Mouse (Mus musculus): ENCODE measurements at regions not wholly inside any gene's neighbourhood (a gene's known extent, or its start where the extent isn't known, plus 50 kb on each side); places are given as distances from the start of the nearest gene placed in this dataset.
A peak's percentile ranks its signal among the peaks of the same experiment; 100 is the strongest.

DNA sequence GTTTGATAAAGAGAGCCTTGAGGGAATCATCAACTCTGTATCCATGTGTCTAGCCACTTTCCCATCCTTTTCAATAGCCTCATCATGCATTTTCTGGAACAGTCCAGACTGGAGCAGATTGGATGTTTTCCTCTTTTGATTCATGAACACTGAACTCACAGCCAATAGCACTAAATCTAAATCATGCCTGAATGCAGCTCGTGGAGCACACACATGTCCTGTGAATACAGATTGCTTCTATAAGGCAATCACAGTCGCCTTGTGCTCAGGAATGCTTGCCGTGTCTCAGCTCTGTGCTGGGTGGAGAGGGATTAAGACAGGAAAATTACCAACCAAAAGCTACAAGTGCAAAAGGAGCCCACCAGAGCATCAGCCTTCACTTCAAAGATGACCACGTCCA is 100.9 kb upstream of the Spin1 start:
- Histone ChIP-seq H3K9ac (ENCODE audit: low read length) (no peak overlapping the region), H3K4me1 (ENCODE audit: control insufficient read depth, insufficient read depth, low read length) (no peaks in the 10 kb centered on the region), H3K4me3 (ENCODE audit: low read depth, low read length) (no peak overlapping the region), H3K27me3 (ENCODE audit: control insufficient read depth, insufficient read depth, low read length) (no peaks in the 10 kb centered on the region), H3K27ac (ENCODE audit: low read depth, low read length) (no peak overlapping the region), H3K9me3 (ENCODE audit: control insufficient read depth, low read length) (no peaks in the 10 kb centered on the region), H3K36me3 (ENCODE audit: control insufficient read depth, insufficient read depth, low read length) (no peaks in the 10 kb centered on the region), H3K4me2 (ENCODE audit: low read depth) (no peak overlapping the region)
- DNase-seq (ENCODE audit: low spot score) (no peak), ATAC-seq (ENCODE audit: insufficient read depth, low FRiP score, low TSS enrichment) (no peak)
- 78% methylated on average over 4 of the region's 4 CpGs for WGBS

DNA sequence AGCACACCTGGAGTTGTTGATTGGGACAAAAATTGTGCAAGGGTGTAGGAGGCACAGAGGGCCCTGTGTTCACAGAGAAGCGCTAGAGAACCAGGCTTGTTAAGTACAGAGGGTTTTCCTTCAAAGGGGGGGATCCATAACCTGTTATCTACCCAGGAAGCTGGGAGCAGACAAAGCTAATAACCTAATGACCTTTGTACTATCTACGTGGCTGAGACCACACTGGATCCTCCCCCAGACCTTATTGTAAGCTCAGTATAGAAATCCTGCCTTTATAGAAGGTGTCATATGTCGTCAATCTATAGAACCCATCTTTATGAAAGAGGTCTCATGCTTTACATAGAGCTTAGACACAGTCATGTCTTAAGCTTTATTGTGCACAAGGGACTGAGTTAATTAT is 95.9 kb upstream of the Spin1 start:
- H3K9me3 ChIP-seq (ENCODE audit: control insufficient read depth, low read length), result no peaks in the 10 kb centered on the region
- H3K27me3 ChIP-seq (ENCODE audit: control insufficient read depth, insufficient read depth, low read length), result no peaks in the 10 kb centered on the region
- no peak overlapping the region for H3K4me3 ChIP-seq (ENCODE audit: low read depth, low read length)
- ATAC-seq (ENCODE audit: insufficient read depth, low FRiP score, low TSS enrichment), result no peak
- DNase-seq (ENCODE audit: low spot score), result no peak
- H3K36me3 ChIP-seq (ENCODE audit: control insufficient read depth, insufficient read depth, low read length), result no peaks in the 10 kb centered on the region
- 75% methylated on average over 3 of the region's 3 CpGs for WGBS
- no peak overlapping the region for H3K9ac ChIP-seq (ENCODE audit: low read length)
- no peak overlapping the region for H3K4me2 ChIP-seq (ENCODE audit: low read depth)
- H3K27ac ChIP-seq (ENCODE audit: low read depth, low read length), result no peak overlapping the region
- H3K4me1 ChIP-seq (ENCODE audit: control insufficient read depth, insufficient read depth, low read length), result no peaks in the 10 kb centered on the region

DNA sequence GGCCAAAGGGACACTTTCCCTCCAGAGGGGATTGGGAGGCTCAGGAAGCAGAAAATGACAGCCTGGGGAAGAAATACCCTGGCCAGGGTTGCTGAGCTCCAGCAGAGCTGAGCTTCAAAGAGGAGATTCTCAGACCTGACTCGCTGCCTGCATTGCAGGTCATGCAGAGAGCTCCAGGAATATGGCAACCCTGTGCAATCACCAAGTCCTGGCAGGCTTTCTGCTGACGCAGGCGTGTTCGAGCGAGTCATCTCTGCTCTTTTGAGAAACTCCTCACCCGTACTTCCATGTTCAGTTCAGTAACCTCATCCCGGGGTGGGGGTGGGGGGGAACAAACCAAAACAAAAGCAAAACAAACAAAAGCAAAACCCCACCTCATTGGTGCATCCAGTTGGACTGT is 89.9 kb upstream of the Spin1 start:
- WGBS, result 87% methylated on average over 7 of the region's 7 CpGs
- no peaks in the 10 kb centered on the region for H3K36me3 ChIP-seq (ENCODE audit: control insufficient read depth, insufficient read depth, low read length)
- no peaks in the 10 kb centered on the region for H3K27me3 ChIP-seq (ENCODE audit: control insufficient read depth, insufficient read depth, low read length)
- no peak overlapping the region for H3K4me3 ChIP-seq (ENCODE audit: low read depth, low read length)
- no peaks in the 10 kb centered on the region for H3K9me3 ChIP-seq (ENCODE audit: control insufficient read depth, low read length)
- H3K4me2 ChIP-seq (ENCODE audit: low read depth), result no peak overlapping the region
- H3K27ac ChIP-seq (ENCODE audit: low read depth, low read length), result no peak overlapping the region
- H3K9ac ChIP-seq (ENCODE audit: low read length), result no peak overlapping the region
- ATAC-seq (ENCODE audit: insufficient read depth, low FRiP score, low TSS enrichment), result no peak
- no peaks in the 10 kb centered on the region for H3K4me1 ChIP-seq (ENCODE audit: control insufficient read depth, insufficient read depth, low read length)
- DNase-seq (ENCODE audit: low spot score), result no peak

DNA sequence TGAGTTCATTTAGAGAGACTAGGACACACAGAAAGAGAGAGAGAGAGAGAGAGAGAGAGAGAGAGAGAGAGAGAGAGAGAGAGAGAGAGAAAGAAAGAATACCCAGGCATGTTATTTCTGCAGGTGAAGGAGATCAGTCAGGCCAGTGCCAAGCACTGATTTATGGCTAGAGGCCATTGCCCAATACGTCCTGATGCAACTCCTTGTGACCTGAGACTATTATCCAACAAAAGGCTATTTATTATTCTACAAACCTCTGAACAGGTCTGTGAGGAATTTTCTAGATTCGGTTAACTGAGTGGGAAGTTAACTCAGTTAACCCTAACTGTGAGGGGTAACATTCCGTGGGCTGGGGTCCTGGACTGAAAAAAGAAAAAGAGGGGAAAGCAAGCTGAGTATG is 84.5 kb upstream of the Spin1 start:
- 77% methylated on average over 3 of the region's 3 CpGs for WGBS
- Histone ChIP-seq H3K9ac (ENCODE audit: low read length) (no peak overlapping the region), H3K4me2 (ENCODE audit: low read depth) (no peak overlapping the region), H3K9me3 (ENCODE audit: control insufficient read depth, low read length) (no peaks in the 10 kb centered on the region), H3K36me3 (ENCODE audit: control insufficient read depth, insufficient read depth, low read length) (no peaks in the 10 kb centered on the region), H3K27me3 (ENCODE audit: control insufficient read depth, insufficient read depth, low read length) (no peaks in the 10 kb centered on the region), H3K27ac (ENCODE audit: low read depth, low read length) (no peak overlapping the region), H3K4me3 (ENCODE audit: low read depth, low read length) (no peak overlapping the region), H3K4me1 (ENCODE audit: control insufficient read depth, insufficient read depth, low read length) (no peaks in the 10 kb centered on the region)
- DNase-seq (ENCODE audit: low spot score) (no peak), ATAC-seq (ENCODE audit: insufficient read depth, low FRiP score, low TSS enrichment) (no peak)

DNA sequence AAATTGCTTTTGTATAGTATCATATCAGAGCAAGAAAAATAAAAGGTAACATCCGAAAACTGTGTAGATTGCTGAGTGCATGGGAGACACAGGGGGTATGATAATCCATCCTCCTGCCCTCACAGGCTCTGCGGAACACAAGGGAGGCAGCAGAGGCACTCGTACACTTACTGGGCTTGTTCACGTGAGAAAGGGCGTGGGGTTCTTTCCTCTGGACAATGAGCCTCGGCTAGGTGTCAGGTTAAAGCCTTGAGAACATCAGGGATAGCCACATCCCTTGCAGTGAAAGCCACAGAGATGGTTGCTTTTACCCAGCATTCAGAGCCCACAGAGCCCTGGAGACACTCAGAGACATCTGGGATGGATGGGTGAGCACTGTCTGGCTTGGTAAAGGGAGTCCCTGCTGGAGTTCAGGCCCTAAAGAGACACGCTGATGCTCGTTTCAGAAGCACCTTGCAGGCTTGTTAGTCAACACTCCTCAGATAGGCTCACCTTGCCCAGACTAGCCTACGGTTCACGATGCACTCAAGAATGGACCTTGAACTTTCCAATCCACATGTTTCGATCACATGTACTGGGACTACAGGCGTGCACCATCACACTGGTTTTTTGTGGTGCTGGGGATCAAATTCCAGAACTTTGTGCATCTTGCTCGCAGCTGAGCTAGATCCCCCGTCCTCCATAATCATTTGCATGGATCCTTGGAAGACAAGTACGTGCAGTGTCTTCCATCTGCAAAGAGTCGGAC is 83.5 kb upstream of the Spin1 start:
- no peak overlapping the region for H3K9ac ChIP-seq (ENCODE audit: low read length)
- H3K4me2 ChIP-seq (ENCODE audit: low read depth), result no peak overlapping the region
- no peaks in the 10 kb centered on the region for H3K4me1 ChIP-seq (ENCODE audit: control insufficient read depth, insufficient read depth, low read length)
- H3K36me3 ChIP-seq (ENCODE audit: control insufficient read depth, insufficient read depth, low read length), result no peaks in the 10 kb centered on the region
- DNase-seq (ENCODE audit: low spot score) (no peak), ATAC-seq (ENCODE audit: insufficient read depth, low FRiP score, low TSS enrichment) (no peak)
- 73% methylated on average over 16 of the region's 16 CpGs for WGBS
- no peak overlapping the region for H3K27ac ChIP-seq (ENCODE audit: low read depth, low read length)
- no peak overlapping the region for H3K4me3 ChIP-seq (ENCODE audit: low read depth, low read length)
- no peaks in the 10 kb centered on the region for H3K27me3 ChIP-seq (ENCODE audit: control insufficient read depth, insufficient read depth, low read length)
- no peaks in the 10 kb centered on the region for H3K9me3 ChIP-seq (ENCODE audit: control insufficient read depth, low read length)

DNA sequence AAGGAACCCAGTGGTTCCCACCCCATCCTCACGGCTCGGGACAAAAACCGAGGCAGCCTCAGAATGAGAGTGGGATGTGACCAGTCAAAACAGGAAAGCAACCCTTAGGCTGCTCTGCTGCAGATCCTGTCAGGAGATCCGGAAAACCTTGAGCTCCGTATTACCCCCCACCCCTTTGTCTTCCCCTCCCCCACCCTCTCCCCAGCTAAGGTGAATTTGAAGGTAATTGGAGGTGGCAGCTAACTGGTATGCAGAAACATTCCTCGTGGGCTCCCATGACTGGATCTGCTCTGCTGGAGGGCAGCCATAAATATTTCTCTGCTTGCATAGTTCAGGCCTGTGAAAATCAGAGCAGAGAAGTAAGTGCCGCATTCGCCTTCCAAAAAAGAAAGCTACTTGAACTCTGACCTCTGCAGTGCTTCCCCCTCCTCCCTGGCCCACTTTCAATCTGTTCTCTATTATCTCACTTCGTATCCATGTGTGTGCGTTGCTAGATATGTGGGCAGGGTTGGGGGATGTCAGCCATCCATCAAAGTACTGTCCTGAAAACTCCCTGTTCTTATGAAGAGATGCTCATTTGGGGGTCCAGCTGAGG is 82.9 kb upstream of the Spin1 start:
- no peak overlapping the region; the same call in 1 of the 2 replicates for H3K9ac ChIP-seq (ENCODE audit: low read length)
- 0 out of 2 replicates have a peak overlapping the region, but pooled peaks have one; percentile 9 for H3K27ac ChIP-seq (ENCODE audit: low read depth, low read length)
- WGBS, result 31% methylated on average over 10 of the region's 10 CpGs
- no peaks in the 10 kb centered on the region for H3K9me3 ChIP-seq (ENCODE audit: control insufficient read depth, low read length)
- ATAC-seq (ENCODE audit: insufficient read depth, low FRiP score, low TSS enrichment), result no peak
- no peak overlapping the region for H3K4me2 ChIP-seq (ENCODE audit: low read depth)
- H3K4me1 ChIP-seq (ENCODE audit: control insufficient read depth, insufficient read depth, low read length), result no peaks in the 10 kb centered on the region
- DNase-seq (ENCODE audit: low spot score), result peak; percentile 39
- H3K4me3 ChIP-seq (ENCODE audit: low read depth, low read length), result no peak overlapping the region
- no peaks in the 10 kb centered on the region for H3K27me3 ChIP-seq (ENCODE audit: control insufficient read depth, insufficient read depth, low read length)
- no peaks in the 10 kb centered on the region for H3K36me3 ChIP-seq (ENCODE audit: control insufficient read depth, insufficient read depth, low read length)

DNA sequence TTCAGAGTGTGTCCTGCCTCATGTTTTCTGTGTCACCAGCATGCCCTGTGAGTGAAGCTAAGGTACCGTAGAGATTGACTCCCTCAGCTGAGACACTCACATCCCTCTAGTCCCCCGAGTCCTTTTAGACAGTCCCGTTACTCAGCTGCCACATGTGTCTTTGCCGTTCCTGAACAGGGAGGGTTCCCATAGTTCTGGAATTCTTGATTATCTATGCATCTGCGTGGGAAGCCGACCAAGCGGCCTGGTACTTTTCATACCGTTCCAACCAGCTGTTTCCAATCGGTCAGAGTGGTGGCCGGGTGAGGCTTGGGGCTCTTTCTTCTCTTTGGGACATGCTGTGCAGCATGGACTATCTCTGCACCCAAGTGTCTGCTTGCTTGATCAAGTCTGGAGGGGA is 82.3 kb upstream of the Spin1 start:
- no peak overlapping the region for H3K4me2 ChIP-seq (ENCODE audit: low read depth)

DNA sequence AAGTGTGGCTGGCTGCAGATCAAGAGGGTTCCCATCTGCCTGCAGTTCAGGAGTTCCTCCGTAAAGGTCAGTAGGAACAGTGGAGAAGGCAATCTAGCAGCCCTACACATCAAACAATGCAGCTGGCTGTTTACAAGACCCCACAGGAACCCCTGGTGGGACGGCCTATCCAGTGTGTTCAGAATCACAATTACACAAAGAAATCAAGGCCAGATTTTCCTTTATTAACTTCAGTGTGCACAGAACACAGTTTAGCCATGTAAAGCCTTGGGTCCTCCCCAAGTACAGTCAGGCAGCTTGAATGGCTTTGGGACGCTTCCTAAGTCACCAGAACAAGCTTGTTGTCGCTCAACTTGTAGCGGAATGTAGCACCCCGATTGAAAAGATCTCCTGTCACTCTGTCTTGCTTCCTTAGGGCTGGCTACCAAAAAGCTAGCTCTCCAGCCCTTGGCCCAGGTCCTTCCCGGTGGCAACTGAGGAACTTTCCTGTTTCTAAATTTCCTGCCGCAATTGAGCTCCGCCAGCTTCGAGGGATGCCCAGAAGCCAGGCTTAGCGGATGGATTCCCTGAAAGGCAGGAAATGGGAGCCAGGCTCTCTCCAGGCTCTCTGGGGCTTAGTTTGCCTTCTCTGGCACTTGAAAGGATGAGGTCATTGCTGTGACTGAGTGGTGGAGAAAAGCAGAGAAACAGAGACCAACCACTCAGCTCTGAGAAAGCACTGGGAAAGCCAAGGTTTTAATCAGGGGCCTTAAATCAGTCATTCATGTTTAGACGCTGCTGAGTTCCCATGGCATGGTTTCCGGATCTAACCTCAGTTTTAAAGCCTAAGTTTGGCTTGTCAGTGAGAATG is 78.1 kb upstream of the Spin1 start:
- Histone ChIP-seq H3K27me3 (ENCODE audit: control insufficient read depth, insufficient read depth, low read length) (no peaks in the 10 kb centered on the region), H3K4me3 (ENCODE audit: low read depth, low read length) (no peak overlapping the region), H3K9me3 (ENCODE audit: control insufficient read depth, low read length) (no peaks in the 10 kb centered on the region), H3K9ac (ENCODE audit: low read length) (no peak overlapping the region), H3K4me2 (ENCODE audit: low read depth) (no peak overlapping the region), H3K36me3 (ENCODE audit: control insufficient read depth, insufficient read depth, low read length) (no peaks in the 10 kb centered on the region), H3K27ac (ENCODE audit: low read depth, low read length) (0 out of 2 replicates have a peak overlapping the region, but pooled peaks have one; percentile 35), H3K4me1 (ENCODE audit: control insufficient read depth, insufficient read depth, low read length) (no peaks in the 10 kb centered on the region)
- ATAC-seq (ENCODE audit: insufficient read depth, low FRiP score, low TSS enrichment) (no peak), DNase-seq (ENCODE audit: low spot score) (no peak)
- WGBS, result 70% methylated on average over 13 of the region's 13 CpGs

More for the DNA sequence above, 82.3 kb upstream of the Spin1 start:
- Histone ChIP-seq H3K9ac (ENCODE audit: low read length) (no peak overlapping the region), H3K4me1 (ENCODE audit: control insufficient read depth, insufficient read depth, low read length) (no peaks in the 10 kb centered on the region), H3K4me3 (ENCODE audit: low read depth, low read length) (no peak overlapping the region), H3K27me3 (ENCODE audit: control insufficient read depth, insufficient read depth, low read length) (no peaks in the 10 kb centered on the region), H3K27ac (ENCODE audit: low read depth, low read length) (0 out of 2 replicates have a peak overlapping the region, but pooled peaks have one; percentile 9), H3K36me3 (ENCODE audit: control insufficient read depth, insufficient read depth, low read length) (no peaks in the 10 kb centered on the region), H3K9me3 (ENCODE audit: control insufficient read depth, low read length) (no peaks in the 10 kb centered on the region)
- ATAC-seq (ENCODE audit: insufficient read depth, low FRiP score, low TSS enrichment) (no peak), DNase-seq (ENCODE audit: low spot score) (no peak)
- 52% methylated on average over 10 of the region's 10 CpGs for WGBS

Data from neural tube, embryonic 11.5 days (tissue).